Mouse (Mus musculus) forebrain, embryonic 14.5 days (tissue): ENCODE data around the gene Tac2. TPM values are rescaled to one million over a fixed set of nuclear protein-coding genes. Genes with fewer than 3 reads are reported as not detected.

Source experiments
- ATAC-seq: fragments of 200-750 bp; cut with Nextera tagmentation; 2 replicates; pipeline ENCODE4 v1.8.0; 2017; ENCODE audit warnings: mild to moderate bottlenecking, moderate library complexity
- DNase-seq: peaks from one replicate; pipeline ENCODE4 v3.0.0-alpha.2; 2015; ENCODE audit warnings: low spot score
- H3K27ac ChIP-seq: fragments of 300-500 bp; sonication (generic); 2 replicates; pipeline ENCODE4 v1.5.1; 2014; ENCODE audit warnings: low read depth, mild to moderate bottlenecking, control low read depth, low read length, moderate library complexity
- H3K27me3 ChIP-seq: fragments of 300-500 bp; sonication (generic); replicated peaks from 2 replicates; pipeline ENCODE4 v1.6.1; 2014; ENCODE audit warnings: low read length, control low read depth, mixed read lengths; ENCODE audit not compliant: control insufficient read depth, insufficient read depth
- H3K36me3 ChIP-seq: fragments of 300-500 bp; sonication (generic); 2 replicates; pipeline ENCODE4 v1.6.1; 2014; ENCODE audit warnings: low read length, control low read depth; ENCODE audit not compliant: control insufficient read depth, insufficient read depth
- H3K4me1 ChIP-seq: fragments of 300-500 bp; sonication (generic); 2 replicates; pipeline ENCODE4 v1.6.1; 2014; ENCODE audit warnings: antibody characterized with exemption, low read length, control low read depth; ENCODE audit not compliant: control insufficient read depth, insufficient read depth
- H3K4me2 ChIP-seq: fragments of 300-500 bp; sonication (generic); 2 replicates; pipeline ENCODE4 v1.6.1; 2014; ENCODE audit warnings: mild to moderate bottlenecking, control low read depth, low read length
- H3K4me3 ChIP-seq: fragments of 300-500 bp; sonication (generic); 2 replicates; pipeline ENCODE4 v1.5.1; 2014; ENCODE audit warnings: low read depth, low read length, control low read depth
- H3K9ac ChIP-seq: fragments of 300-500 bp; sonication (generic); 2 replicates; pipeline ENCODE4 v1.6.1; 2014; ENCODE audit warnings: mild to moderate bottlenecking, low read length, control low read depth, moderate library complexity
- H3K9me3 ChIP-seq: fragments of 300-500 bp; sonication (generic); replicated peaks from 2 replicates; pipeline ENCODE4 v1.6.1; 2016; ENCODE audit warnings: low read length, control low read depth, mixed read lengths; ENCODE audit not compliant: control insufficient read depth
- WGBS: fragments of 180-500 bp; shearing (Covaris S2); extraction: QIAGEN DNeasy Blood & Tissue Kit; methylation state at CpG from one replicate; pipeline ENCODE4 v1.1.7; 2014; 5-methylcytosine and 5-hydroxymethylcytosine counted together
- polyA plus RNA-seq: library from polyadenylated mRNA; unstranded; fragments of >200 nt; fragmentation: Nextera tagmentation; extraction: Ambion mirVana; gene quantifications from 2 replicates; pipeline ENCODE4 v1.2.1, GENCODE M21; 2014

Gene Tac2
- polyA plus RNA-seq, 1 experiment from 2014 or later: 2.6 TPM

DNA sequence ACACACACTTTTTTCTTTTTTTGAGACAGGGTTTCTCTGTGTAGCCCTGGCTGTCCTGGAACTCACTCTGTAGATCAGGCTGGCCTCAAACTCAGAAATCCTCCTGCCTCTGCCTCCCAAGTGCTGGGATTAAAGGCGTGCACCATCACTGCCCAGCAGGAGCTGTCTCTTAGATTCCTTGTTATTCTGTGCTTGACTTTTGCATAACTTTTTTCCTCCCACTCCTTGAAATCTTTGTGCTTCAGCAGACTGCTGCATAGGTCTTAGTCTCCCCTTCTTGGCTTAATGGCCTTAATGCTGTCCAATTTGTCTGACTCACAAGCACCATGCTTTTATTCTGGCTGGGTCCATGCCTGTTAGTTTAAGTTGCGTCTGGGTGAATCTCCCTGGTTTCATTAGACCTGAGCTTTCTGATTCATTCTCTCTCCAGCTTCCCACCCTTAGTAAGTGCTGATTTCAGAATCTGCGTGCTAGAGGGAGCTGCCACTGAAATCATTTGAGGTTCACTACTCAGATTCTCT lies 15.4 kb upstream of the Tac2 start:
- Histone ChIP-seq H3K4me2 (no peak overlapping the region), H3K9ac (no peak overlapping the region), H3K4me1 (no peaks in the 10 kb centered on the region), H3K27me3 (no peaks in the 10 kb centered on the region), H3K9me3 (no peaks in the 10 kb centered on the region), H3K4me3 (no peak overlapping the region), H3K27ac (no peak overlapping the region), H3K36me3 (no peaks in the 10 kb centered on the region)
- DNase-seq: no peak
- ATAC-seq: no peak
- 84% methylated on average over 3 of the region's 3 CpGs for WGBS

DNA sequence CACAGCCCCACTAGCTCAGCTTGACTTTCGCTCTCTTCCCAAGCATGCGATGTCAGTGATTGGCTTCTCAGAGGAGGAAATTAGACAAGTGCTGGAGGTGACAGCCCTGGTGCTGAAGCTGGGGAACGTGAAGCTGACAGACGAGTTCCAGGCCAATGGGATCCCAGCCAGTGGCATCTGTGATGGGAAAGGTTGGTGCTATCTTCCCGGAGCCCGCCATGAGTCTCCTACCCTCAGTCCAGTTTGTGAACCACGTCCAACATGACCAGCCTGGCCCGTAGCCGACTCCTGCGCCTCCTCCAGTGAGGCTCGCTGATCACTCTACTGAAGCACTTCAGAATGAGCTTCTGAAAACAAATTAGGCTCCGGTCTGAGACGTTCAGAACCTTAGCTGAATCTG lies 13.9 kb upstream of the Tac2 start:
- no peaks in the 10 kb centered on the region for H3K36me3 ChIP-seq
- H3K9ac ChIP-seq: no peak overlapping the region
- H3K27ac ChIP-seq: no peak overlapping the region
- no peaks in the 10 kb centered on the region for H3K9me3 ChIP-seq
- ATAC-seq (no peak), DNase-seq (no peak)
- no peak overlapping the region for H3K4me2 ChIP-seq
- WGBS: 88% methylated on average over 13 of the region's 13 CpGs
- H3K27me3 ChIP-seq: no peaks in the 10 kb centered on the region
- H3K4me1 ChIP-seq: no peaks in the 10 kb centered on the region
- no peak overlapping the region for H3K4me3 ChIP-seq

- ATAC-seq (peak; percentile 48; the same call in 1 of the 2 replicates), DNase-seq (no peak)
- Histone ChIP-seq H3K9ac (no peak overlapping the region), H3K4me2 (no peak overlapping the region), H3K4me3 (no peak overlapping the region), H3K27ac (no peak overlapping the region), H3K4me1 (no peaks in the 10 kb centered on the region), H3K27me3 (no peaks in the 10 kb centered on the region), H3K9me3 (no peaks in the 10 kb centered on the region), H3K36me3 (no peaks in the 10 kb centered on the region)
- 82% methylated on average over 6 of the region's 6 CpGs for WGBS
These were observed 11.5 kb upstream of the Tac2 start for GRCm38 (mm10) chr10:127712736-127713135.

GRCm38 (mm10) chr10:127721671-127722418 lies 2.4 kb upstream of the Tac2 start:
- Histone ChIP-seq H3K27me3 (no peaks in the 10 kb centered on the region), H3K4me3 (no peak overlapping the region), H3K36me3 (no peaks in the 10 kb centered on the region), H3K4me2 (peak overlapping the region; percentile 31), H3K9me3 (no peaks in the 10 kb centered on the region), H3K4me1 (0 out of 2 replicates have a peak, but pooled peaks cover 4% of the 10 kb centered on the region), H3K27ac (no peak overlapping the region), H3K9ac (peak overlapping the region; percentile 41)
- WGBS: 12% methylated on average over 20 of the region's 20 CpGs
- ATAC-seq (peak; percentile 61), DNase-seq (no peak)

DNA sequence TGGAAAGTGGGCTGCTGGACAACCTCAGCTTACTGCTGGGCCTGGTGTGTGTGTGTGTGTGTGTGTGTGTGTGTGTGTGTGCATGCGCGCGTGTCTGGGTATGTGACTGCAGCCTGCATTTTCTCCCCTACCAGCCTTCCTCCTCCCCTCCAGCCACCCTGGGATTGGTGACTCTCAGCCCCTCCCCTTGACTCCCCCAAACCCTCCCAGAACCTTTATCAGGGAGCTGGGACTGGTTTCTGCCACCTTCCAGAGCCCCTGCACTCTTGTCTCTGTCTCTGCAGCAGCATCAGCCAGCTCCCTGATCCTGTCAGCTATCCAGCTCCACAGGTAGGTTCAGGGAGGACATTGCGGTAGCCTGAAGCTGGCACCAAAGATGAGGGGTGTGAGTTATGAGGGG lies 858 bp downstream of the Tac2 start:
- no peak for DNase-seq
- Histone ChIP-seq H3K9me3 (no peaks in the 10 kb centered on the region), H3K4me1 (0 out of 2 replicates have a peak, but pooled peaks cover 7% of the 10 kb centered on the region), H3K36me3 (no peaks in the 10 kb centered on the region), H3K27me3 (no peaks in the 10 kb centered on the region; the same call in 1 of the 2 replicates), H3K4me3 (no peak overlapping the region), H3K4me2 (no peak overlapping the region), H3K9ac (no peak overlapping the region), H3K27ac (no peak overlapping the region)
- ATAC-seq: no peak
- WGBS: 86% methylated on average over 4 of the region's 4 CpGs

DNA sequence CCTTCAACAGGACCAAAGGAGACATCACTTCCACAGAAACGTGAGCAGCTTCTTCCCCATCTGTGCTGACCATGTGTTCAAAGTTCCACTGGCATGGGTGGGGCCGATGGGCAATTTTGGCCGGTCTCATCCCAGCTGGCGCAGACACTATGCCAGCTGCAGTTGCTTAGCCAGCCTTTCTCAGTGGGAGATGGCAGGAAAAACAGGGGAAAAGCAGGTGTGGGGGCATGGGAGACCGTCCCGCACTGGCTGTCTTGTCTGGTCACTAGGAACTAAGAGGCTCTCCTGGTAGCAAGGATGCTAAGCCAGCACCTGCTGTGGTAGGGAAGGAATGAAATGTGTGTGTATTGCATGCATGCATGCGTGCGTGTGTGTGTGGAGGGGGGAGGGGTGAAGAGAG lies 4.2 kb downstream of the Tac2 start:
- H3K27me3 ChIP-seq: no peaks in the 10 kb centered on the region; the same call in 1 of the 2 replicates
- H3K36me3 ChIP-seq: no peaks in the 10 kb centered on the region
- H3K9ac ChIP-seq: no peak overlapping the region
- H3K4me1 ChIP-seq: peaks cover 7% of the 10 kb centered on the region; the same call in 1 of the 2 replicates
- DNase-seq (no peak), ATAC-seq (no peak)
- H3K4me2 ChIP-seq: no peak overlapping the region
- WGBS: 74% methylated on average over 8 of the region's 8 CpGs
- no peak overlapping the region for H3K4me3 ChIP-seq
- no peaks in the 10 kb centered on the region for H3K9me3 ChIP-seq
- no peak overlapping the region for H3K27ac ChIP-seq

DNA sequence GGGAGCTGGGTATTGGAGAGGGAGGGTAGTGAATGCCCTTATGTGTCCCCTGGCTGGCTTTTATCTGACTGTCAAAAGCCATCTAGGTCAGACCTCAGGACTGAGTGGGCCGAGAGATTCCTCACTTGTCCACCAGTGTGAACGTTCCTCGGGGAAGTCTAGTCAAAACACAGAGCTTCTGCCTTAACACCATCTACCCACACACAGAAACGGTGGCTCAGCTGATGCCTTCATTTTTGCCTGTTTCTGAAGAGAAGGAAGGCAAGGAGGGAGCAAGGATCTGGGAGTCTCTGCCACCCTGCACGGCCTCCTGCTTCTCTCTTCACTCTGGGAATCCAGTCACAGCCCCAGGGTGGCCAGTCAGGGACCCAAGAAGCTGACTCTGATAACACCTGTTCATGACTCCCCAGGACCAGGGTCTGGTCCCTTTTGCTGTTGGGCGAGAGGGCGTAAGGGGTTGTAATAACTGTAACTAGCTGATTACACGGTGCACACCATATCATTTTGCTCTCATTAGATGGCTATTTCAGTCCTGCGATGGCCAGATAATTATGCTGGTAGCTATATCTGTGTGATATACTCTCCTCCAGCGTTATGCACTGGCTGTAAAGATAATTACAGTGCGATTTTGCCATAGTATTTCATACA lies 6.1 kb downstream of the Tac2 start:
- Histone ChIP-seq H3K27ac (no peak overlapping the region), H3K4me1 (peaks cover 7% of the 10 kb centered on the region; the same call in 1 of the 2 replicates), H3K9me3 (no peaks in the 10 kb centered on the region), H3K4me2 (no peak overlapping the region), H3K36me3 (no peaks in the 10 kb centered on the region), H3K9ac (0 out of 2 replicates have a peak overlapping the region, but pooled peaks have one; percentile 2), H3K27me3 (no peaks in the 10 kb centered on the region; the same call in 1 of the 2 replicates), H3K4me3 (no peak overlapping the region)
- DNase-seq (no peak), ATAC-seq (no peak)
- whole genome bisulfite sequencing: 49% methylated on average over 11 of the region's 11 CpGs

DNA sequence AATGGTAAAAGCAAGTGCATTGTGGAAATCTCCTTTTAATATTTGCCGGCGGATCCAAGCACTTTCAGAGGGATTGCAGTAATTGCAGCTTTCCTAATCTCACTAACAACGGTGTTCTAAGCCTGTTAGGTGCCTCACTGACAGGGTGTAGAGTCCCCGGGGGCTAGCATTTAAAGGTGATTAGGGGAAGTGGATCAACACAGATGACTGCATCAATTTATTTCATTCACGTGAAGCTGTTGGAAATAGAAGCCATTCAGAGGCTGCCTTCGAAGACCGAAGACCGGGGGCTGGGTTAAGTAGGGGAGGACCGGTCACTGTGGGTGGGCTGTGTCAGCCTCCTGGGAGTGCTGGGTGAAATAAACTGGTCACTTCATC lies 6.6 kb downstream of the Tac2 start:
- WGBS: 5% methylated on average over 9 of the region's 9 CpGs
- no peak overlapping the region for H3K27ac ChIP-seq
- no peak overlapping the region for H3K4me3 ChIP-seq
- ATAC-seq (no peak), DNase-seq (no peak)
- no peaks in the 10 kb centered on the region for H3K9me3 ChIP-seq
- no peaks in the 10 kb centered on the region; the same call in 1 of the 2 replicates for H3K27me3 ChIP-seq
- no peak overlapping the region for H3K4me2 ChIP-seq
- peaks cover 7% of the 10 kb centered on the region; the same call in 1 of the 2 replicates for H3K4me1 ChIP-seq
- H3K9ac ChIP-seq: peak overlapping the region; percentile 2; the same call in 1 of the 2 replicates
- no peaks in the 10 kb centered on the region for H3K36me3 ChIP-seq

DNA sequence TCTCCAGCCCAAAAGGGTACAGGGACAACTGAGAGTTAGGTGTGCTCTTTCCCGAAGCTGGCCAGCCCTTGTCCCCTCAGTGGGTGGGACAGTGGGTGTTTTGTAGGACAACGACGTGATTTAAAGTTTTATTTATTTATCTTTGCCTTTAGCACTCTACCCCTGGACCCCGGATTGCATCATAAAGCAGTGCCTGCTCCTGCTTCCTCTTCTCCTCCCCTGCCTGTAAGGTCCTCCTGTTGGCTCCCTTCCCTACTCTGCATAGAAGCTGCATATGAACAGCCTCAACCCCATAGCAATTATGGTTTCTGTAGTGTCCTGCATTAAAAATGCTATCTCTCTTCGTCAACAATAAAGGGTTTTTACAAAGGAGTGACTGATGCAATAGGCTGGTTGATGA lies 7.1 kb downstream of the Tac2 start:
- Histone ChIP-seq H3K9me3 (no peaks in the 10 kb centered on the region), H3K4me2 (no peak overlapping the region), H3K4me3 (no peak overlapping the region), H3K4me1 (peaks cover 7% of the 10 kb centered on the region; the same call in 1 of the 2 replicates), H3K9ac (peak overlapping the region; percentile 2; the same call in 1 of the 2 replicates), H3K36me3 (no peaks in the 10 kb centered on the region), H3K27me3 (no peaks in the 10 kb centered on the region; the same call in 1 of the 2 replicates), H3K27ac (no peak overlapping the region)
- ATAC-seq (no peak), DNase-seq (no peak)
- 32% methylated on average over 5 of the region's 5 CpGs for WGBS
